Comparison of ENCODE assay signal across 29 mouse cellular contexts in the genomic region with DNA sequence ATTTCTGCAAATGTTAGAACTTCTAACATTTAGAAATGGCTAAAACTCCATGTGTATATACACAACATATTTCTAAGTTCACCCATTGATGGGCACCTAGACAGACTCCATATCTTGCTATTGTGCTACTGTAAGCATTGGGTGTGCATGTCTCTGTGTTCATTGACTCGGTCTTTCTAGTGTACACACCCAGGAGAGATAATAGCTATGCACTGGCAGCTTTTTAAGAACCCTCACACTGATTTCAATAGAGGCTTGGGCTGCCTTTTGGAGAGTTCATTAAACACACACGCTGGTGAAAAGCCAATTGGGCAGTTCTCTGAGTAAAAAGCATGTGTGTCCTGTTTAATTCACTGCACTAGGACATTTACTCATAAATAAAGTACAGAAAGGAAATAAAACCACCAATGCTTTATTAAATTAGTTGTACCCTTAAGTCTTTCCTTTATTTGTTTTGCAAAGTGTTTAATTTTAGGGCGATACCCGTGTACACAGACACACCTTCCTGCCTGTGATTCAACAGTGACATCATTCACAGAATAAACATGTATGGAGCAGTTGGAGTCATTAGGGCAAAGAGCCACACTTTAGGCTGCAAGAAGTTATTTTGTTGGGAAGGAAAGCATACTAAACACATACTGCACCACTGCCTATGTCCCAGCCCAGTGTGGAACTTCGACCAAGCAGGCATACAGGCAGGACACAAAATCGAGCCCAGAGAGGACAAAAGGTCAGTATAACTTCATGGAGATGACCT. TPM values are rescaled to one million over a fixed set of nuclear protein-coding genes. Genes with fewer than 3 reads are reported as not detected.
DNase-seq lines count a peak whose midpoint lies in the region; ATAC-seq and TF ChIP-seq lines count a peak whose summit lies in the region.
"Had no signal": no experiment of that assay in that cellular context is flagged by ENCODE, and none has a peak within 500 bp of the region (broad histone marks: within the 10 kb centered on the region; RNA-seq: fewer than 3 reads in every experiment).

No protein-coding gene starts in this region.

- peaks cover 10% of the 10 kb centered on the region; the same call in 1 of the 2 replicates for H3K36me3 ChIP-seq in liver, adult 2 months (ENCODE audit: control insufficient read depth, insufficient read depth, low read length)
- no peaks in the 10 kb centered on the region for H3K36me3 ChIP-seq in small intestine, adult 2 months (ENCODE audit: control insufficient read depth, insufficient read depth, low read length)
- no peaks in the 10 kb centered on the region; the same call in 1 of the 2 replicates for H3K36me3 ChIP-seq in heart, adult 2 months (ENCODE audit: control insufficient read depth, insufficient read depth, low read length)
- H3K36me3 ChIP-seq in forebrain, postnatal 0 days (ENCODE audit: insufficient read depth), result peaks cover 2% of the 10 kb centered on the region
- H3K36me3 ChIP-seq: embryonic facial prominence, embryonic 15.5 days had no signal

- no peaks in the 10 kb centered on the region for H3K27me3 ChIP-seq in liver, adult 2 months (ENCODE audit: control insufficient read depth, insufficient read depth, low read length)
- H3K27me3 ChIP-seq in small intestine, adult 2 months (ENCODE audit: control insufficient read depth, insufficient read depth, low read length), result no peaks in the 10 kb centered on the region
- H3K27me3 ChIP-seq in heart, adult 2 months (ENCODE audit: control insufficient read depth, insufficient read depth, low read length), result no peaks in the 10 kb centered on the region
- no peaks in the 10 kb centered on the region for H3K27me3 ChIP-seq in forebrain, postnatal 0 days (ENCODE audit: insufficient read depth, low read length)
- H3K27me3 ChIP-seq: embryonic facial prominence, embryonic 15.5 days; hindbrain, embryonic 15.5 days; liver, embryonic 15.5 days; midbrain, embryonic 15.5 days; neural tube, embryonic 15.5 days had no signal

- 0 out of 2 replicates have a peak, but pooled peaks cover 2% of the 10 kb centered on the region for H3K79me2 ChIP-seq in liver, adult 2 months (ENCODE audit: control insufficient read depth, insufficient read depth, low read length)
- no peaks in the 10 kb centered on the region for H3K79me2 ChIP-seq in heart, adult 2 months (replicated peaks; ENCODE audit: control insufficient read depth, insufficient read depth, low read length)

- no peak for TF ChIP-seq POLR2A in liver, adult 2 months (IDR thresholded peaks at IDR 0.05; ENCODE audit: extremely low read depth, insufficient read depth, low read length)
- TF ChIP-seq POLR2A in brain, embryonic 14.5 days (IDR thresholded peaks at IDR 0.05; ENCODE audit: borderline replicate concordance, extremely low read depth, insufficient read depth, insufficient read length, poor library complexity, severe bottlenecking), result no peak
- TF ChIP-seq POLR2A in small intestine, adult 2 months (IDR thresholded peaks at IDR 0.05; ENCODE audit: low read depth, low read length), result no peak
- TF ChIP-seq POLR2A in heart, adult 2 months (IDR thresholded peaks at IDR 0.05; ENCODE audit: insufficient read depth, low read depth, low read length), result no peak

- no peak overlapping the region for H3K27ac ChIP-seq in liver, adult 2 months (replicated peaks; ENCODE audit: insufficient read depth, low read depth, low read length)
- peak overlapping the region; percentile 25; the same call in 1 of the 2 replicates for H3K27ac ChIP-seq in small intestine, adult 2 months (ENCODE audit: insufficient read depth, low read depth, low read length)
- no peak overlapping the region for H3K27ac ChIP-seq in heart, adult 2 months
- no peak overlapping the region for H3K27ac ChIP-seq in forebrain, postnatal 0 days (ENCODE audit: low read depth, low read length)
- H3K27ac ChIP-seq: embryonic facial prominence, embryonic 10.5 days; embryonic facial prominence, embryonic 15.5 days; hindbrain, embryonic 10.5 days; hindbrain, embryonic 15.5 days; liver, embryonic 15.5 days; midbrain, embryonic 10.5 days; midbrain, embryonic 15.5 days; neural tube, embryonic 15.5 days had no signal

- intact Hi-C loops in heart, adult 2 months (cut with DNase I), result no loop called here

- H3K9ac ChIP-seq in liver, adult 2 months (ENCODE audit: low read depth, low read length), result no peak overlapping the region
- no peak overlapping the region for H3K9ac ChIP-seq in heart, adult 2 months (ENCODE audit: low read depth, low read length)
- H3K9ac ChIP-seq in forebrain, postnatal 0 days, result no peak overlapping the region
- H3K9ac ChIP-seq: embryonic facial prominence, embryonic 15.5 days; hindbrain, embryonic 15.5 days; liver, embryonic 15.5 days; midbrain, embryonic 15.5 days; neural tube, embryonic 15.5 days had no signal

- no peaks in the 10 kb centered on the region for H3K9me3 ChIP-seq in forebrain, postnatal 0 days (ENCODE audit: low read length)
- H3K9me3 ChIP-seq: embryonic facial prominence, embryonic 10.5 days; embryonic facial prominence, embryonic 15.5 days; hindbrain, embryonic 10.5 days; hindbrain, embryonic 15.5 days; liver, embryonic 15.5 days; midbrain, embryonic 10.5 days; midbrain, embryonic 15.5 days; neural tube, embryonic 15.5 days had no signal

- no peak overlapping the region for H3K4me2 ChIP-seq in forebrain, postnatal 0 days (ENCODE audit: low read depth)
- H3K4me2 ChIP-seq: embryonic facial prominence, embryonic 15.5 days; hindbrain, embryonic 15.5 days; liver, embryonic 15.5 days; midbrain, embryonic 15.5 days; neural tube, embryonic 15.5 days had no signal

- H3K4me1 ChIP-seq in liver, adult 2 months (ENCODE audit: control insufficient read depth, insufficient read depth, low read length), result peaks cover 9% of the 10 kb centered on the region
- H3K4me1 ChIP-seq in small intestine, adult 2 months (ENCODE audit: control insufficient read depth, insufficient read depth, insufficient read length, low read length), result peaks cover 7% of the 10 kb centered on the region; the same call in 1 of the 2 replicates
- H3K4me1 ChIP-seq in heart, adult 2 months (ENCODE audit: control insufficient read depth, insufficient read depth, low read length), result peaks cover 1% of the 10 kb centered on the region
- H3K4me1 ChIP-seq in forebrain, postnatal 0 days (ENCODE audit: insufficient read depth), result no peaks in the 10 kb centered on the region
- H3K4me1 ChIP-seq: embryonic facial prominence, embryonic 10.5 days; embryonic facial prominence, embryonic 15.5 days; hindbrain, embryonic 10.5 days; hindbrain, embryonic 15.5 days; midbrain, embryonic 10.5 days; midbrain, embryonic 15.5 days; neural tube, embryonic 15.5 days had no signal

- no peak overlapping the region for H3K4me3 ChIP-seq in liver, adult 2 months (ENCODE audit: insufficient read depth, low read depth, low read length)
- H3K4me3 ChIP-seq in small intestine, adult 2 months (ENCODE audit: low read depth, low read length), result no peak overlapping the region
- H3K4me3 ChIP-seq in heart, adult 2 months, result no peak overlapping the region
- no peak overlapping the region for H3K4me3 ChIP-seq in forebrain, postnatal 0 days (ENCODE audit: low read depth, low read length)
- H3K4me3 ChIP-seq: embryonic facial prominence, embryonic 10.5 days; embryonic facial prominence, embryonic 15.5 days; hindbrain, embryonic 10.5 days; hindbrain, embryonic 15.5 days; liver, embryonic 15.5 days; midbrain, embryonic 10.5 days; midbrain, embryonic 15.5 days; neural tube, embryonic 15.5 days had no signal

- no peak for TF ChIP-seq EP300 in heart, adult 2 months (IDR thresholded peaks at IDR 0.05; ENCODE audit: insufficient read depth, low read depth, low read length)

- DNase-seq in liver, adult 2 months (ENCODE audit: extremely low read depth, low read depth, low spot score), result peak; percentile 64
- DNase-seq in liver, result no peak
- DNase-seq in brain, embryonic 14.5 days (ENCODE audit: low read depth), result peak; percentile 30
- DNase-seq in large intestine, adult 2 months (ENCODE audit: low read depth, low spot score), result peak; percentile 82
- DNase-seq in heart, adult 2 months, result no peak
- no peak for DNase-seq in forebrain, postnatal 0 days
- DNase-seq: adrenal gland, adult 2 months; adrenal gland, postnatal 36 days; B cell, adult 2 months; cerebellum, adult 2 months; cerebellum, postnatal 25 days; gastrocnemius, postnatal 10 days; heart, postnatal 14 days; kidney, adult 2 months; kidney, postnatal 10 days; right cerebral cortex, adult 18-20 months; thymus, postnatal 14 days had no signal

- 26% methylated on average over 6 of the region's 6 CpGs for WGBS in liver, adult 2 months
- WGBS in large intestine, adult 2 months, result 14% methylated on average over 6 of the region's 6 CpGs
- 21% methylated on average over 6 of the region's 6 CpGs for WGBS in small intestine, adult 2 months
- 48% methylated on average over 6 of the region's 6 CpGs for WGBS in heart, adult 2 months
- WGBS in forebrain, postnatal 0 days, result 58% methylated on average over 6 of the region's 6 CpGs

- no peak for TF ChIP-seq CTCF in liver, adult 2 months (IDR thresholded peaks at IDR 0.05; ENCODE audit: low read depth, low read length)
- TF ChIP-seq CTCF in brain, embryonic 14.5 days (IDR thresholded peaks at IDR 0.05; ENCODE audit: borderline replicate concordance, extremely low read depth, insufficient read depth, insufficient read length), result no peak
- TF ChIP-seq CTCF in small intestine, adult 2 months (IDR thresholded peaks at IDR 0.05; ENCODE audit: extremely low read depth, insufficient read length, insufficient replicate concordance, low read depth, low read length), result no peak
- no peak for TF ChIP-seq CTCF in heart, adult 2 months (IDR thresholded peaks at IDR 0.05)
- no peak for TF ChIP-seq CTCF in forebrain, postnatal 0 days (IDR thresholded peaks at IDR 0.05; ENCODE audit: low read depth)

- ATAC-seq in erythroid progenitor cell, adult 5-6 weeks (replicated peaks; ENCODE audit: low FRiP score, poor library complexity, severe bottlenecking), result no peak
- no peak for ATAC-seq in forebrain, postnatal 0 days
- ATAC-seq: activated CD4-positive, CD25-positive, alpha-beta regulatory T cell, adult 4 months; inflammation-experienced regulatory T-cells, adult 6 months; midbrain, embryonic 15.5 days had no signal

RNA-seq across cellular contexts. Expression of a gene that starts 45.1 kb away (rescaled TPM):
- total RNA-seq in liver, adult 2 months (2014; rRNA removed), result 44.0 and 44.5 TPM in 2 replicates
- polyA plus RNA-seq in liver, adult 2 months (2012; rRNA removed), result 60.9 and 61.9 TPM in 2 replicates
- 113 and 208 TPM in 2 replicates for polyA plus RNA-seq in brain, embryonic 14.5 days (2012; rRNA removed)
- 73.0 and 77.6 TPM in 2 replicates for polyA plus RNA-seq in large intestine, adult 2 months (2012; rRNA removed)
- 98.7 and 102 TPM in 2 replicates for polyA plus RNA-seq in small intestine, adult 2 months (2012; rRNA removed)
- 3.8 and 10.5 TPM in 2 replicates for total RNA-seq in erythroid progenitor cell, adult 5-6 weeks (2015; ENCODE audit: low replicate concordance)
- total RNA-seq in erythroid progenitor cell, adult 5-6 weeks (2017; ENCODE audit: low replicate concordance), result 4.4 and 36.2 TPM in 2 replicates
- 10 to 100 TPM; 23.1 to 29.0 TPM for total RNA-seq in heart, adult 2 months (2021)
- 32.2 and 51.2 TPM in 2 replicates for polyA plus RNA-seq in heart, adult 2 months (2012; rRNA removed)
- 56.6 and 108 TPM in 2 replicates for total RNA-seq in forebrain, postnatal 0 days (2014; rRNA removed)
- 99.0 and 150 TPM in 2 replicates for polyA plus RNA-seq in forebrain, postnatal 0 days (2015; fragmentation: Nextera tagmentation; extraction: Ambion mirVana)

Comparison
In these comparisons a context has a peak if more than half of its experiments do, and no peak if none do; other contexts are left out.
1. DNase-seq: peak in liver, adult 2 months (single experiment), brain, embryonic 14.5 days (single experiment) and large intestine, adult 2 months (single experiment); none in liver (single experiment), heart, adult 2 months (0 of 2) and forebrain, postnatal 0 days (single experiment).